Mouse (Mus musculus): Measurements from ENCODE around the gene Gm32802. TPM values are rescaled to one million over a fixed set of nuclear protein-coding genes. Genes with fewer than 3 reads are reported as not detected.

The Gm32802 gene
- polyA plus RNA-seq (2015; fragmentation: Illumina TruSeq; extraction: RNeasy Lipid Tissue Mini Kit (QIAGEN cat#74804); ENCODE audit: insufficient read depth, low read depth, low replicate concordance), result not detected

GRCm38 (mm10) chr10:118258388-118258787, at the start of gene Gm32802:
TSS of gene Gm32802 (plus strand) at chr10:118258688.

GRCm38 (mm10) chr10:118240680-118241079, 17.8 kb upstream of the Gm32802 start, which contains the start of gene Gm32717:
TSS of gene Gm32717 (minus strand) at chr10:118240780.

GRCm38 (mm10) chr10:118294938-118295337, 36.5 kb downstream of the Gm32802 start, which contains the start of gene Iltifb:
TSS of gene Iltifb (minus strand) at chr10:118295038.

Other genes starting within 250 kb of the Gm32802 start
- gene Mdm1, start 116.9 kb upstream of the Gm32802 start, polyA plus RNA-seq (2015; fragmentation: Illumina TruSeq; extraction: RNeasy Lipid Tissue Mini Kit (QIAGEN cat#74804); ENCODE audit: insufficient read depth, low read depth, low replicate concordance), result 4.9 TPM
- gene Il22, start 53.7 kb upstream of the Gm32802 start, polyA plus RNA-seq (2015; fragmentation: Illumina TruSeq; extraction: RNeasy Lipid Tissue Mini Kit (QIAGEN cat#74804); ENCODE audit: insufficient read depth, low read depth, low replicate concordance), result not detected
- gene Gm32717, start 17.9 kb upstream of the Gm32802 start, polyA plus RNA-seq (2015; fragmentation: Illumina TruSeq; extraction: RNeasy Lipid Tissue Mini Kit (QIAGEN cat#74804); ENCODE audit: insufficient read depth, low read depth, low replicate concordance), result not detected
- not detected for gene Iltifb, start 36.4 kb downstream of the Gm32802 start, polyA plus RNA-seq (2015; fragmentation: Illumina TruSeq; extraction: RNeasy Lipid Tissue Mini Kit (QIAGEN cat#74804); ENCODE audit: insufficient read depth, low read depth, low replicate concordance)
- gene Gm9040, start 68.3 kb downstream of the Gm32802 start, polyA plus RNA-seq (2015; fragmentation: Illumina TruSeq; extraction: RNeasy Lipid Tissue Mini Kit (QIAGEN cat#74804); ENCODE audit: insufficient read depth, low read depth, low replicate concordance), result not detected
- gene Gm9044, start 73.7 kb downstream of the Gm32802 start, polyA plus RNA-seq (2015; fragmentation: Illumina TruSeq; extraction: RNeasy Lipid Tissue Mini Kit (QIAGEN cat#74804); ENCODE audit: insufficient read depth, low read depth, low replicate concordance), result not detected
- gene Gm9045, start 79.1 kb downstream of the Gm32802 start, polyA plus RNA-seq (2015; fragmentation: Illumina TruSeq; extraction: RNeasy Lipid Tissue Mini Kit (QIAGEN cat#74804); ENCODE audit: insufficient read depth, low read depth, low replicate concordance), result not detected
- not detected for gene Gm9046, start 84.6 kb downstream of the Gm32802 start, polyA plus RNA-seq (2015; fragmentation: Illumina TruSeq; extraction: RNeasy Lipid Tissue Mini Kit (QIAGEN cat#74804); ENCODE audit: insufficient read depth, low read depth, low replicate concordance)
- gene Gm9048, start 90.0 kb downstream of the Gm32802 start, polyA plus RNA-seq (2015; fragmentation: Illumina TruSeq; extraction: RNeasy Lipid Tissue Mini Kit (QIAGEN cat#74804); ENCODE audit: insufficient read depth, low read depth, low replicate concordance), result not detected
- gene Gm9049, start 95.4 kb downstream of the Gm32802 start, polyA plus RNA-seq (2015; fragmentation: Illumina TruSeq; extraction: RNeasy Lipid Tissue Mini Kit (QIAGEN cat#74804); ENCODE audit: insufficient read depth, low read depth, low replicate concordance), result not detected
- gene Ifng, start 182.4 kb downstream of the Gm32802 start, polyA plus RNA-seq (2015; fragmentation: Illumina TruSeq; extraction: RNeasy Lipid Tissue Mini Kit (QIAGEN cat#74804); ENCODE audit: insufficient read depth, low read depth, low replicate concordance), result not detected

Data from pancreas, adult 10 weeks (tissue).